Comparison of ENCODE assay signal across 30 mouse cellular contexts in the genomic region with DNA sequence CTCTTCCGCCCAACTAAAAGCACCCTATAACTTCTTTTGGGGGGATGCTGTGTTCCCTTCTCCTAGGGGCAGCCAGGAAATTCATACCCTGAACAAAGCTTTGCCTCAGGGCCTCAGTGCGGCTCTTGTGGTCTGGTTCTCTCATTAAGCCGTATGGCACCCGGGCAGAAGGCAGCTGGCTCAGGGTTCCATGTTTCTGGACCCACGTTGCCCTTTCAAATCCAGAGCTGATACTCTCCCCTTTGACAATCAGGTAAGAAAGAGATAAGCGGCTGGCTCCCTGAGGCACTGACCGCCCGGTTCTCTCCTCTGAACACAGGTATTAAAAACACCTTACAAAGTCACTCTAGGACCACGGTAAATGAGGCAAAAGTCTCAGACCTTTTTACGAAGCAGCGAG. TPM values are rescaled to one million over a fixed set of nuclear protein-coding genes. Genes with fewer than 3 reads are reported as not detected.
DNase-seq lines count a peak whose midpoint lies in the region; ATAC-seq and TF ChIP-seq lines count a peak whose summit lies in the region.
"Had no signal": no experiment of that assay in that cellular context is flagged by ENCODE, and none has a peak within 500 bp of the region (broad histone marks: within the 10 kb centered on the region; RNA-seq: fewer than 3 reads in every experiment).

No protein-coding gene starts in this region.

- TF ChIP-seq CTCF in layer of hippocampus, adult 2 months (conservative IDR thresholded peaks at IDR 0.05) = no peak
- TF ChIP-seq CTCF in intestine, postnatal 0 days (IDR thresholded peaks at IDR 0.05; ENCODE audit: low read depth) = no peak

- peak overlapping the region; percentile 50 for H3K27ac ChIP-seq in layer of hippocampus, adult 2 months
- H3K27ac ChIP-seq in intestine, postnatal 0 days (ENCODE audit: low read depth, low read length) = no peak overlapping the region; the same call in 1 of the 2 replicates
- H3K27ac ChIP-seq: embryonic facial prominence, embryonic 12.5 days; heart, embryonic 10.5 days; heart, embryonic 15.5 days; hindbrain, embryonic 14.5 days; liver, embryonic 12.5 days; macrophage; midbrain, embryonic 15.5 days; neural tube, embryonic 15.5 days had no signal

- H3K9me3 ChIP-seq in intestine, postnatal 0 days (ENCODE audit: control insufficient read depth) = no peaks in the 10 kb centered on the region
- H3K9me3 ChIP-seq: embryonic facial prominence, embryonic 12.5 days; heart, embryonic 10.5 days; heart, embryonic 15.5 days; liver, embryonic 12.5 days; midbrain, embryonic 15.5 days; neural tube, embryonic 15.5 days had no signal

- H3K4me1 ChIP-seq in intestine, postnatal 0 days (replicated peaks; ENCODE audit: control insufficient read depth, insufficient read depth, low read length) = peaks cover 17% of the 10 kb centered on the region

- H3K27me3 ChIP-seq in intestine, postnatal 0 days (replicated peaks; ENCODE audit: control insufficient read depth, insufficient read depth, low read length) = no peaks in the 10 kb centered on the region
- H3K27me3 ChIP-seq: embryonic facial prominence, embryonic 12.5 days; heart, embryonic 15.5 days; liver, embryonic 12.5 days; midbrain, embryonic 15.5 days; neural tube, embryonic 15.5 days had no signal

- ATAC-seq in intestine, postnatal 0 days = no peak
- ATAC-seq: CD4-positive, CD25-positive, alpha-beta regulatory T cell, adult 4 months; forebrain, embryonic 14.5 days; liver, embryonic 12.5 days; lung, postnatal 0 days; midbrain, embryonic 15.5 days had no signal

- H3K9ac ChIP-seq in intestine, postnatal 0 days (ENCODE audit: low read depth, low read length) = no peak overlapping the region
- H3K9ac ChIP-seq: embryonic facial prominence, embryonic 12.5 days; heart, embryonic 15.5 days; hindbrain, embryonic 14.5 days; liver, embryonic 12.5 days; midbrain, embryonic 15.5 days; neural tube, embryonic 15.5 days had no signal

- peak overlapping the region; percentile 14 for H3K4me2 ChIP-seq in intestine, postnatal 0 days (replicated peaks; ENCODE audit: low read depth)
- H3K4me2 ChIP-seq: embryonic facial prominence, embryonic 12.5 days; heart, embryonic 15.5 days; hindbrain, embryonic 14.5 days; liver, embryonic 12.5 days; midbrain, embryonic 15.5 days; neural tube, embryonic 15.5 days had no signal

- 69% methylated on average over 11 of the region's 11 CpGs for WGBS in intestine, postnatal 0 days

- no peak for DNase-seq in layer of hippocampus, adult 2 months (ENCODE audit: low spot score in 2 of 2)
- no peak for DNase-seq in layer of hippocampus, postnatal 36 days
- peak; percentile 5 for DNase-seq in urinary bladder, postnatal 10 days (ENCODE audit: low spot score)
- no peak for DNase-seq in urinary bladder, postnatal 36 days (ENCODE audit: low spot score in 2 of 2)
- no peak for DNase-seq in frontal cortex, postnatal 25 days (ENCODE audit: low spot score in 2 of 2)
- no peak for DNase-seq in cerebellum, postnatal 25 days
- DNase-seq: adrenal gland, postnatal 10 days; cerebellum, adult 8-10 months; embryo, embryonic 11 days; gastrocnemius, postnatal 14 days; heart, postnatal 36 days; kidney, adult 2 months; left cerebral cortex, postnatal 4 days; lung, adult 18-20 months; retina, postnatal 1 day; right cerebral cortex, postnatal 14 days; thymus, adult 2 months; thymus, postnatal 4 days had no signal

- no peak overlapping the region for H3K4me3 ChIP-seq in layer of hippocampus, adult 2 months
- no peak overlapping the region for H3K4me3 ChIP-seq in intestine, postnatal 0 days (ENCODE audit: low read depth, low read length)
- H3K4me3 ChIP-seq: embryonic facial prominence, embryonic 12.5 days; heart, embryonic 10.5 days; heart, embryonic 15.5 days; liver, embryonic 12.5 days; midbrain, embryonic 15.5 days; neural tube, embryonic 15.5 days had no signal

- peaks cover 23% of the 10 kb centered on the region; the same call in 1 of the 2 replicates for H3K36me3 ChIP-seq in intestine, postnatal 0 days (ENCODE audit: control insufficient read depth, insufficient read depth)
- H3K36me3 ChIP-seq: midbrain, embryonic 15.5 days had no signal

RNA-seq across cellular contexts. Expression of a gene that starts 17.9 kb away (rescaled TPM):
- 1 to 10 TPM; 2.4 to 3.5 TPM for total RNA-seq in layer of hippocampus, adult 2 months (2021)
- total RNA-seq in layer of hippocampus, postnatal 36 days (2021) = 1 to 10 TPM; 2.8 to 2.9 TPM
- polyA plus RNA-seq in intestine, postnatal 0 days (2015; fragmentation: Nextera tagmentation; extraction: Ambion mirVana) = 0.35 and 0.72 TPM in 2 replicates

RNA-seq across cellular contexts. Expression of a gene that starts 20.5 kb away (rescaled TPM):
- 100 to 1,000 TPM; 194 to 199 TPM for total RNA-seq in layer of hippocampus, adult 2 months (2021)
- total RNA-seq in layer of hippocampus, postnatal 36 days (2021) = 100 to 1,000 TPM; 184 to 191 TPM
- 169 and 176 TPM in 2 replicates for polyA plus RNA-seq in intestine, postnatal 0 days (2015; fragmentation: Nextera tagmentation; extraction: Ambion mirVana)

RNA-seq across cellular contexts. Expression of a gene that starts 29.9 kb away (rescaled TPM):
- total RNA-seq in layer of hippocampus, adult 2 months (2021) = 100 to 1,000 TPM; 168 to 187 TPM
- 100 to 1,000 TPM; 149 to 174 TPM for total RNA-seq in layer of hippocampus, postnatal 36 days (2021)
- polyA plus RNA-seq in intestine, postnatal 0 days (2015; fragmentation: Nextera tagmentation; extraction: Ambion mirVana) = 35.9 and 42.6 TPM in 2 replicates
